Mouse (Mus musculus) thymus, adult 18-20 months (tissue): ENCODE data around the gene Pi4ka.
A peak's percentile ranks its signal among the peaks of the same experiment; 100 is the strongest.

Experiments used
- DNase-seq, 2 experiments: peaks; one replicate each; pipeline ENCODE4 v3.0.0; 2022; ENCODE audit warnings: mixed read lengths in 2 of 2

Pi4ka gene

DNA sequence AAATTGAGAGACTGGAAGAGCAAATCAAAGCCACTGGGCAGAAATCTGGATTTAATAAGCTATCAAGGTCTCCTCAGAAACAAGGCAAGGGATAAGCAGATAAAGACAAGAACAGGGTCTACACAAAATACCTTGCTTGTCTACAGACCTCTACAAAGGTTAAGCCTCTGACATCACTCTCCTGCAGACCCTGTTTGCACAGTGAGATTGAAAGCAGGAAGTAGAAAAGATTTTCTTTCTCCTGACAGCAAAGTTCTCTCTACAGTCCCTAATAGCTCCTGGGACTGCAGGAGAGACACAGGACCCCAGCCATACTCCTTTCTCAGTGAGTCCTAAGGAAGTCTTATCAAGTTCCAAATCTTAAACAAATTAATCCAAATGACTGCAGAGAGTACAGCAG is 71.5 kb downstream of the Pi4ka start:
- DNase-seq: no peak

DNA sequence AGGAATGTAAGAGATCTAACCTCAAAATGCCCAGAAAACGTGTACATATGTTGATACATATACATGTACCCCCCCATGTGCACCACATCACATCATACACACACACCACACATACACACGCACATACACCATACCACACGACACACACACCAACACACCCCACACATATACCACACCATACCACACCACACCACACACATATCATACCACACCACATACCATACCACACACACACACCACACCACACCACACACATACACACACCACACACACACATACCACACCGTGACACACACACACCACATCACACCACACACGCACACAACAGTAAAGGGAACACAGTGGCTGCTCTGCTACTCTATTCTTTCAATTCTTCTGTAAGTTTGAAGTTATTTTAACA is 74.3 kb downstream of the Pi4ka start:
- no peak for DNase-seq

DNA sequence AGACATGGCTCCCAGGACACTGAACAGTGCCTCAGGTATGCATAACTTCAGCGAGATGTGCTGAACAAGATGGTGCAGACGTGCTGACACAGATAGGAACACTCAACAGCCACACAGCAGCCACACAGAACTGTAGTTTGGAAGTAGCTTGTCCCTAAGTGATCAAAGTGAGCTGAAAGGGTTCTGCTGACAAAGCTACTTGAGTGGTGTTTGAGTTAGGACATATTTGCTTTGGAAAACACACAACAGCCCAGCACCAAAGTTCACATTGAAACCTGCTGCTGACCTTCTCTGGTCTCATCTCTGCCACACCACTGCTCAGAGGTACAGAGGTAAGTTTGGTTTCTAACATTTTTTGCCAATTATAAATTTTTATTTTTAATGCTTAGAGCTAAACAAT is 75.0 kb downstream of the Pi4ka start, which contains the start of gene Serpind1:
TSS of gene Serpind1 (plus strand) at position 256 of the 400 bp plus-strand sequence.
- no peak for DNase-seq

DNA sequence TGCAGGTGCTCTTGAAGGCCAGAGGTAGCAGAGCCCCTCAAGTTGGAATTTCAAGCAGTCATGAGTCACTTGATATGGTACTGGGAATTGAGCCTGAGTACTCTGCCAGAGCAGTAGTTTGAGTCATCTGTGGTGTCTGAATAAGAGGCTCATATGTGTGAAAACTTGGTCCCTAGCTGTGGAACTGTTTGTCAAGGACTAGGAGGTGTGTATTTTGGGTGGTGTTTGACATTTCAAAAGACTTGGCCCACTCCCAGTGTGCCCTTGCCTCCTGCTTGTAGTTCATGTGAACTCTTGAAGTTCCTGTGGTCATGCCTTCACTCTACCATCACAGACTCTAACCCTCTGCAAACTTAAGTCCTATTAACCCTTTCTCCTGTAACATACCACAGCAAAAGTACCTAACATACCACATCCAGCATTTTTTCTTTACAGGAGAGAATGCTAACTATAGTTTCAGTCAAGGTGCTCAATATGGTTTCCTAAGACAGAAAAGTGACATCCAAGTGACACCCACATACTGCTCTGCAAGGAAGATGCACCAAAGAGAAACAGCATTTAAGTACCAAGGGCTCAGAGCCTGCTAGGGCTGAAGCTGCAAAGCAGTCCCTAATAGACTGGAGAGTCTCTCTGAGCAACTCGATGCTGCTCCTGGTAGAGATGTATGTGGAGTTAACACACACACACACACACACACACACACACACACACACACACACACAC is 76.1 kb downstream of the Pi4ka start:
- DNase-seq: no peak

DNA sequence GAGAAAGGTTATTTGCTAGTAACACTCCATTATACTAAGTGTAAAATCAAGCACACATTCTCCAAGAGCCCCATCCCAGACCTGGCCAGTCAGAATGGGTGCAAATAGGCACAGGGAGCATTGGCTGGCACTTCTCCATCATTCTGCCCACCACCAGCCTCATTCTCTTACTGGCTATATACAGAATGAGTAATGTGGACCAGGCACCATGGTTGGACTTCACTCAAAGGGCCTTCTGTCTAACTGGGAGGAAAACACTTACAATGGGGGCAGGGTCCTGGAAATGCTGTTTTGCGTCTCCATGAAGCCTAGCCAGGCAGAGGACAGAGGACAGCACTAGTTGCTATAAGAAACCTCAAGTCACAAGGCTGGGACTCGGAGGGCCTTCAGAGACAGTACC is 80.0 kb downstream of the Pi4ka start:
- no peak for DNase-seq

DNA sequence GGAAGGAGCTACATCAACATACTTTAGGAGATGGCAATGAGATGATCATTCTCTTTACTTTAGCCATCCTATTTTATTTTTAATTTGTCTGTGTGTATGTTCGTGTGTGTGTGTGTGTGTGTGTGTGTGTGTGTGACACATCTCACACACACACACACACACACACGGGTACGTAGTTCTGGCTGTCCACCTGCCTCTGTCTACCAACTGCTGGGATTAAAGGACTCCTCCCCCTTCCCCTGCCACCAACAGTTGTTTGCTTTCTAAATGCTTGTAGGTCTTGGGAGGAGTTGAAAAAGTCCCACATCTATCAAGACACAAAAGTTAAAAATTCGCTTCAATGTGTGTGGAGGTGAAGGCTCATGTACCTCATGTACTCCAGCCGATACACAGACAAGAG is 81.4 kb downstream of the Pi4ka start:
- no peak for DNase-seq

DNA sequence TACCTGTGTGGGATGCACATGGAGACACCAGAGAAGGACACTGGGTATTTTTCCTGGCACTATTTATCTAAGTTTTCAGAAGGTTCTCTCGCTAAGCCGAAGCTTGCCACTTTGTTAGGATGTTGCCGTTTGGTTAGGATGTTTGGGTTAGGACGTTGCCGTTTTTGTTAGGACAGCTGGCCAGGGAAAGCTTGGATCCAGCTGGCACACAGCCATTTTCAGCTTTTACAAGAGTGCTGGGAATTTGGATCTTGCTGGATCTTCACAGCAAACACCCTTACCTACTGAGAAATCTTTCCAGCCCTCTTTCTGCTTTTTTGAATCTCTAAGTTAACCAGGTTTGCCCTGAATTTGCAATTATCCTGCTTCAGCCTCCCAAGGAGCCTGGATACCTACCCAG is 84.6 kb downstream of the Pi4ka start:
- DNase-seq: no peak

DNA sequence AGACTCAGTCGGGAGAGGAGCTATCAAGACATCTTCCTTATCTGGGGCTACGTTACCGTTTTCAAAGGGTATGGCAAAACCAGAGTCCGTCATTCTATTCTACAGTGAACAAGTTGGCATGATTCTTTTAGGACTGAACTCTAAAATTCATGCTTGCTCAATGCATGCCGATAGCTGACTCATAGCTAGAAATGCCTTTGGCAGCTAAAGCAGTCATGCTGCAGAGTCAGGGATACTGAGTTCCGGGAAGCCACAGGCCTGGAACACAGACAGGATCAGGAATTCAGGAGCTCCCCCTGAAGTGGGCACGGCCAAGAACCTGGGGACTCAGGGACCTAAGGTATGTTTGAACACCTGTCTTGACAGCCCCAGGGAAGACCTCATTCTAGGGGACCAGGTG is 89.6 kb downstream of the Pi4ka start:
- no peak for DNase-seq

DNA sequence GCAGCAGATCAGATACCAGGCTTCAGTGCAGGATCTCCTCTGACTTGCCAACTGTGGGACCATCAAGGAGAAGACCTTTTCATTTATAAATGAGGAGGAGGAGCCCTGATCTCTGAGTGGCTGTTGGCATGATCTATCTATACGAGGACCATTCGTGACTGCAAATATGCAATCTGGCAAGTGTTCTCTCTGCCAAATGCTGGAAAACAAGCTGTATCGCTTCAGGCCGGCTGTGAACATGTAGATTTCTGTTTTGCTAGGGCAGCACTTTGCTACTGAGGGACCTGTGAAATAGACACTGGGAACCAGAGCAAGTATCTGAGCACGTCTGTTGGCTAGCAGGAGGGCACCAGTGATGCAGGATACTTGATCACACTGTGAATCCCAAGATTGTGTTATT is 93.6 kb downstream of the Pi4ka start:
- no peak for DNase-seq

DNA sequence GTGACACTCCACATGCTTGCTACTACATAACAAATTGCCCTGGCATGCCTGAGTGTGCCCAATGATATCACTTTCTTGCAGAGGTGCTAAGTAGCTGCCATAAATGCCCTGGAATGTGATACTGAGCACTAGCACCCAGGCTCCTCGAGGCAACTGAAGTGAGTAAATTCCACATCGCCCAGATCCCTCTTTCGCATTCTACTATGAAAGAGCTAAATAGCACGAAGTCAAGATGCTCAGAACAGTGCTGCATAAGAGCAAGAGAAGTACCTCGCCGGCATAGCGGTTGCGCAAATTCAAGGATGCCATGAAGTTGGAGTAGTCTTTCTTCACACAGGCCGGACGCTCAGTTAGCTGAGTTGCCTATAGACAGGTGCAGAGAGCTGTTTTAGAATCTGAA is 97.1 kb downstream of the Pi4ka start:
- no peak for DNase-seq

DNA sequence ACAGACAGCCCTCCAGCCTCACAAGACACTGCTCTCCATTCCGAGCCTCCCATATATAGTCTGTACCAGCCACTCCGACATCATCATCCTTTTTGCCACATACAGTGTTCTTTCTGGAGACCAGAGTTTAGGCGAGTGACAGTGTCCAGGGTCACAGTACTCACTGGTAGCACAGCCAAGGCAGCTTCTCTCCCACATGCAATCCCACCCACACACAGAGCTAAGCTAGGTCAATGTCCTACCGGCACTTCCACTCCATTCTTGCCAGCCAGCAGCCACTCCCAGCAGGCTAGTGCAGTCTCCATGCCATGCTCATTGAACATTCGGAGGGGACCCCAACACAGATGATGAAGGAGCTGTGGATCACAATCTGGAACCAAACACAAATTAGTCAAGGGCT is 98.7 kb downstream of the Pi4ka start:
- DNase-seq: no peak

DNA sequence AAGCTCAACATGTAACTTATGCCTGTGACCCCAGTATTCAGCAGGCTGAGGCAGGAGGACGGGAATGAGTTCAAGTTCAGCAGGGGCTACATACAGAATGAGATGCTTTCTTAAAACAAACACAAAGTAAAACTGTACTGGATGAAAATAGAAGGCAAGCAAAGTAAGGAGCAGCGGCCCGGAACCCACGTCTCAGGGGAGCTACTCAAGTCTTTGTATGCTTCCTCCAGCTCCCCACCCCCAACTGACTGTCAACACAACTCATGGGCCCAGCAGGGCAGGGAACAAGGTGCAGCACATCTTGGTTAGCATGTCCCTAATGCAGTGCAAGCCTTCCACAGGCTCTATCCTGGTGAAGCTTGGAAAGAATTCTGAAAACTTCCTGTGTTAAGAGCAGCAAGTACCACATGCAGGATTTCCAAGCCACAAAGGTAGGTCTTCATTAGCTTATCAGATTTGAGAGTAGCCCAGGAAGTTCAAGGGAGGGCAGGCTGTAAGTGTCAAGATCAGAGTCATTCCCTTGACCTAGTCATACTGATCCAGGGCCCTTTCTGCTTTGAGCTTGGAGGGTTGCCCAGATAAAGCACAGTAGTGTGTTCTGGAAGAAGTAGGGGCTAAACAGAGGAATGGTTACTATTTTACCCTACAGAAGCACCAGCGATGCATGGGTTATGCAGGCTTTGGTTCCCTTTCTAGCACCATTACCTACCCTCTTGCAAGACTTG is 102.4 kb downstream of the Pi4ka start:
- no peak for DNase-seq

DNA sequence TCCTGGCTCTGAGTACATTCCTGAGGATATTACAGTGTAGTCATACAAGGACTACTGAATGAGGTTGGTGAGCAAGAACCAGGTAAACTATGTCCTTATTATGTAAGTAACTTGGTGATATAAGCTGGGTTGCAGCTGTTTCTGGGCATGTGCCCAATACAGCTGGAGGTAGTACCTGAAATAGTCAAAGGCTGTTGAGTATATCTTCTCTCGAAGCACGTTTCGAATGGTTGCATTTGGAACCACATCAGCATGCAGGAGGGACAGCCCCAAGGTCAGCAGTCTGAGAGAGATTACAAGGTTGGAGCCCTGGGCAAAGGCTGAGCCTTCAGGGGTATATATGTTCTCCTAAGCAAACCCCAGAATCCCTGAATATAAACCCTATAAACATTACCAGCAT is 105.3 kb downstream of the Pi4ka start:
- no peak for DNase-seq

DNA sequence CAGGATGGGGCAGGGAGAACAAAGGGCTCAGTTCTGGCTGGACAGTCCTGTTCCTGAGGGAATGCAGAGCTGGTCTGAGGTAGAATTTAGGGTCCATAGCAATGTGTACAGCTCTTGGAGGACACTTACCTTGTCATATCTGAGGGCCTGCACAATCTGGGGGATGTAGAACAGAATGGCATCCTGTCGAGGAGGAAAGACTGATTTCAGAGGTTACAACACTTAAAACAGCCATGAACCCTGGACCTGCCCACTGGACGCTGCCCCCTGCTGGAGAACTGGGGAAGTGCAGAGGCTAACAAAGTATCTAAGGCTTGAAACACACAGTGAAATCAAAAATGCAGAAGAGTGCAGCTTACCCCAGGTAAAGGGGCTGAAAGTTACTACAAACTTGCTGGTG is 113.4 kb downstream of the Pi4ka start:
- DNase-seq: peak; percentile 27 to 53

DNA sequence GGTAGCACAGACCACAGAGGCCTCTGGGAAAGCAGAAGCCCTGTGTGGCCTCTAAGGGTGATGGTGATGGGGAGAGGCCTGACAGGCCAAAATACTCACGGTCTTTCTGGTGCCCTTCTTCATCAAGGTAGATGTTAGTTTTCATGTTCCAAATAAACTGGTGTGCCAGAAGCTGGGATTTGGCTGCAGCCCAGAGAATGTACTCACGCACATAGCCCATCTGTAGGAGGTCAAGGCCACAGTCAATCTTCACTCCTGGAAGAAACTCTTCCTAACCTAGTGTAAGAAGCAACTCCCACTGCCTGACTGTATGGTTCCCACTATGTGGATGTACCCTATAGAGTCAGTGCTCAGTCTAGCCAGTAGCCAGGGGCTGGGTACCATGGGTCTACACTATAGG is 115.1 kb downstream of the Pi4ka start:
- DNase-seq: no peak

DNA sequence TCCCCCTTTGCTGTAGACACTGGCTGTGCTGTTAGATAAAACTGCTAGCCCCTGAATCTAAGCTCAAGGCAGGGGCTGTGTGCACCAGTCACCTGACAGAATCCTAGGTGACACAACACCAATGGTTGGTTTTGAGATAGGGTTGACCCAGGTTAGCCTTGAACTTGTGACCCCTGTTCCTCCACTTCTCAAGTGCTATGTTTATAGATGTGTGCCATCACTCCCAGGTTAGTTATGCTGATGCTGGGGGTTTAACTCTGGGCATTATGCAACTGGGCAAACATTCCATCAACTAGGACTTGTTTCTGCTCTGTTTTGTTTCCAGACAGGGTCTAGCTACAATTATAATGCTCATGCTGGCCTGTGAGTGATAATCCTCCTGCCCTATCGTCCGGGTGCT is 119.0 kb downstream of the Pi4ka start:
- no peak for DNase-seq

DNA sequence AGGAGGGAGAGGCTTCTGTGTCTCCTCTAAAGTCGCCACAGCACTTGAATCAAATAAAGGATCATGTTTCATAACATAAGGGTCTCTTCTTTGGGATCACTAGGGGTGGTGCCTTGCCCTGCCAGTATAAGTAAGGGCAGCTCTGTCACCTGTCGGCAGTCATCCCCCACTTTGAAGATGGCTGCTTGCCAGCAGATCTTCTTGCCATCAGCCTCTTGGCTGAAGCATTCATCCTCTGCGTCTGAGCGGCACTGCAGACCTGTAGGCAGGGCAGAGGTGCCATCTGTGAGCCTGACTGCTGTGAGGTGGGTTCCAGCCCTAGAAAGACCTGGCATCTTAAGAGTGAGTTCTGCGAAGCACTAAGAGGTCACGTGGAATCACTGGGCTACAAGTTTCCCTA is 123.0 kb downstream of the Pi4ka start:
- no peak for DNase-seq

DNA sequence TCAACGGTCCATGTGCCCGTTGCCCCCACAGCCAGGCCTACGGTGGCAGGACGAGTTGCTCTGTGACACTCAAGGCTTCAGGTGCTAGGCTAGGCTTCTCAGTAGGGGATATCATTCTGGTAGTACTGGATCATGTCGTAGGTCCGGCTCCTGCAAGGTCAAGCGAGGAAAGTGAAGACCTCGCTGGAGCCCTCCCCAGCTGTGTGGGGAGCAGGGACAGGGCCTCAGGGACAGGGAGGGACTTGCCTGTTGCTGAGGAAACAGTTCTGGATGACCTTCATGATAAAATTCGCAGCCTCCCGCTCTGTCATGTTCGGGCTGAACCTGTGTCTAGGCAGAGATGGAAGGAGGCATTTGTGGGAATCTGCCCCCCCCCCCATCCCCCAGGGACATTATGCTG is 125.6 kb downstream of the Pi4ka start:
- DNase-seq: no peak

DNA sequence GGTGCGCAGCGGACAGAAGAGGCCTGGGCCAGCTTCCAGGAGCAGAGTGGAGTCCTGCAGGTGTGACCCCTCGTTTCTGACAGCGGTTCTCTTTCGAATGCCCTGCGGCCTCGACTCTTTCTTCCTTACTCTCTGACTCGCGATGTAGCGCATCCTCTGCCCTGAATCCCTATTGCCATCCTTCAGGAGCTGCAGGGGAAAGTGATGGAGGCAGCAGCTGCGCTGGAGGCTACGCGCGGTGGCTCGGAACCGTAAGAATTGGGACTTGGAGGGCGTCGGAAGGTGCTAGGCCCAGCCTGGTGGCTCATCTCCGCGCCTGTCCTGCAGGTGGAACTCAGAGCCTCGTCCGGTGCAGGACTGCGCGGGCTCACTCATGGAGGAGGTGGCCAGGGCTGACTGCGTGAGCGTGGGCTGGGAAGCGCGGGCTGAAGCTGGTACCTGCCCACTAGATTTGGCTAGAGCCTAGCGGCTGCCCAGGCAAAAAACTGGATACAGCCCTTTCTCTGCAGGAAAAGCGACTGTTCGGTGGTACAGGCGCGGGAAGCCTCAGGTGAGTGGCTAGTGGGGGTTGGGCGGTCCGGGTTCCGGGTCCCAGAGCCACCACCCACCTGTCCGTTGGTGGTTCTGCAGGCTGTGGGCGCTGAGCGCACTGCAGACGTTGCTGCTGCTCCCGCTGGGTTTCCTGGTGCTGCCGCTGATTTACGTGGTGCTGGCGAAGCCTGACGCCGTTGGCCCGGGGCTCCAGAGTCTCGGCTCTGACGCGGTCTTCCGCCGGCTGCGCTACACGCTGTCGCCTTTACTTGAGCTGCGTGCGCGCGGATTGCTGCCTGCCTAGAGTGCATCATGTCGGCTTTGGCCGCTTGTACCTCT is 128.5 kb downstream of the Pi4ka start:
- DNase-seq: peak; percentile 54 to 56

DNA sequence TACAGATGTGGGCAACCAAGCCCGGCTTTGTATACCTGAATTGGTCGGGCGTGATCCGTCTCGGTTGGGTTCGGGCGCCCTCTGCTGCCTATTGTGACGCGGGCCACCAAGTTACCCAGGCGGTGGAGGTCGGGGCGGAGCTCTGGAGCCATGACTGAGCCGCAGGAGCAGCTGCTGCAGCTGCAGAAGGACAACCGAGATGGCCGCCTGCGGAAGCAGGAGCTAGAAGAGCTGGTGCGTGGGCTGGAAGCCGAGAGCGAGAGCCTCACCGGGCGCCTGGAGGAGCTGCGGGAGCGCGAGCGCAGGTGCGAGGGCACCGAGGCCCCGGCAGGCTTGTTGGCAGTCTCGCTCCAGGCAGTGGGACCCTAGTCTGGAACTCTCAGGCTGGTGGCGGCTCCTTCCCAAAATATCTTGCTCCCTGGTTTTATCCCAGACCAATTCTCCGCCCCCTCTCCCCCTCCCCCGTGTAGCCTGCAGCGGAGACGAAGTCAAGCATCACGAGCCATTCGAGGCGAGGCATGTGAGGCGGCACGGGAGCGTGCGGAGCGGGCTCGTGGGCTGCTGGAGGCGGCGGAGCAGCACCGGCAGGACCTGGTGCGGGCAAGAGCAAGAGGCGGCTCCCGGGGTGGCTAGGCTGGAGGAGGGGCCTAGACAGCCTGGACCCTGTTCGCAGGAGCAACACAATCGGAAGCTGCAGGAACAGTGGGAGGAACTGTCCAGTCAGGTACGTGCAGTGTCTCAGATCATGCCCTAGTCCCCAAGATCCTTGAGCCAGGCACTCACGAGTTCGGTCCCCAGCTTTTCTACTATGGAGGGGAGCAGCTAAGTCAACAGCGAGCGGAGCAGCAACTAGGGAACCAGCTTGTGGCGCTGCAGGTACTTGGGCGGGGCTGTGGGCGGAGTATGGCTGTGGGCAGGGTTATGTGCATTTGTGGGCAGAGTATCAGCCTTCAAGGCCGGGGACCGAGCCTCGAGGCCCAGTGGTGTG is 129.7 kb downstream of the Pi4ka start:
- peak; percentile 92 to 93 for DNase-seq

DNA sequence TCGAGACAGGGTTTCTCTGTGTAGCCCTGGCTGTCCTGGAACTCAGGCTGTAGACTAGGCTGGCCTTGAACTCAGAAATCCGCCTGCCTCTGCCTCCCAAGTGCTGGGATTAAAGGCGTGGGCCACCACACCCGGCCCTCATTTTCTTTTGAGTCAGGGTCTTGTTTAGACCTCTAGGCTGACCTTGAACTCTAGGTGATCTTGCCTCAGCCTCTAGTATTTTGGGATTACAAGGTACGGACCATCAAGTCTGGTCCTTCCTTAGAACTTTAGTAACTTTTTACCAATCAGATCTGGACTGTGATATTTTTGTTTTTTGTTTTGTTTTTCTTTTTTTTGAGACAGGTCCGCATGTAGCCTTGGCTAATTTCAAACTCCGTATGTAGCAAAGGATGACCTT is 130.4 kb downstream of the Pi4ka start, which contains the start of gene Tmem191c:
TSS of gene Tmem191c (plus strand) at position 357 of the 400 bp plus-strand sequence.
- no peak for DNase-seq

DNA sequence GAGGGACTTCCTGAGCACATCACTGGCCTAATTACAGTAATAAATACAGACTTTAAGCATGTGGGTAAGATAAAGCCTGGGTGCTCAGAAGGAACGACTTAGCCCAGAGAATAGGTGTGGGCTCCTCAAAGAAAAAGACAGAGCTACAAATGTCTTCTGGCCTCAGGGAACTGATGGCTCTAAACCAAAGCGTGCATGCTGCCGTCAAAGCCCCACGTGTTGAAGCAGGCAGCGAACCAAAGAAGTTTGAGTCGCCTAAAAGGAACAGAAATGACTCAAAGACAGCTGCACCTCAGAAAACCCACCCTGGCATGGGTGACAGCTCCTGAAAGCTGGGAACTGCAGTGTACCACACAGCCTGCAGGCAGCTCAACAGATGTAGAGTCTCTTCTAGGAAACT is 134.3 kb downstream of the Pi4ka start:
- DNase-seq: no peak
